Mouse (Mus musculus) urinary bladder, postnatal 14 days (tissue): ENCODE measurements around the gene Nr2c2ap.
A peak's percentile ranks its signal among the peaks of the same experiment; 100 is the strongest.

Experiments
- DNase-seq: peaks from one replicate; pipeline ENCODE4 v3.0.0; 2021; ENCODE audit warnings: low spot score

The Nr2c2ap gene

DNA sequence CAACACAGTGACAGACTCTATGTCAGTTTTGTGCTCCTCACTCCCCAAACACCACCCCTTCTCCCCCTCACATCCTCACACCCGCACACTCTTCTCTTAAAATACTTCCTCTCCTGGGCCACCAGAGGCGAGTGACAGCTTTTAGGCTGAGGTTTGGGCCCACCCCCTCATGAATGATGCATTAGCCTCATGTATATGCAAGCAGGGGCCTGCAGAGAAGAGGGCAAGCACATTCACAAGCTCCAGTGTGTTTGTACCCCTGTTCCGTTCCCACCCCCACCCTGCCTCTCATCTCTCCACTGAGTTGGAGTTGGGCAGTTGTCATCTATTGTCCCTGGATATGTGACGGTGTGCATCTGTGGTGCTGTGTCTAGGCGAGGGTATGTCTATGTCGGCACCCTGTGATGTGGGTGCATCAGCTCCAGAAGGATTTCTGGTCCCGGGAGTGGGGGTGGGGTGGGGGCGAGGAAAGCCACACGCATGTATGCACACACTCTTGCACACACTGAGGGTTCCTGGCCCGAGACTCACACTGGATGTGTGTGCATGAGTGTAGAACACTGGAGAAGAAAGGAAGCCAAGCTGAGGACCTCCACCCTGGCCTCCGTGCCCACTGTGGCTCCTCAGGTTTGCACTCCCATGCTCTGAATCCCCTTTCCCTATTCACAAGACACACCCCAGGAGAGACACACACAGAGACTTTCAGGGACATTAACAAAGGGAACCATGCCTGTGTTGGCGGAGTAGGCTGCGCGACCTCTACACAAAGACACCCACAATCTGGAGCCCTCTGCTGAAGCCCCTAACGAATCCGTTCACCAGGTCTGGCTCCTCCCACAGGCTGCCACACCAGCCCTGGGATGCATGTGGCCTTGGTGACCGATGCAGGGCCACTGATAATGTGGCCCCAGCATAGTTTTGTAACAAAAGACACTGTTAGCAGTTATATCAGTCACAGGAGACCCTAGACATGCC, 12.1 kb upstream of the Nr2c2ap start:
- no peak for DNase-seq

DNA sequence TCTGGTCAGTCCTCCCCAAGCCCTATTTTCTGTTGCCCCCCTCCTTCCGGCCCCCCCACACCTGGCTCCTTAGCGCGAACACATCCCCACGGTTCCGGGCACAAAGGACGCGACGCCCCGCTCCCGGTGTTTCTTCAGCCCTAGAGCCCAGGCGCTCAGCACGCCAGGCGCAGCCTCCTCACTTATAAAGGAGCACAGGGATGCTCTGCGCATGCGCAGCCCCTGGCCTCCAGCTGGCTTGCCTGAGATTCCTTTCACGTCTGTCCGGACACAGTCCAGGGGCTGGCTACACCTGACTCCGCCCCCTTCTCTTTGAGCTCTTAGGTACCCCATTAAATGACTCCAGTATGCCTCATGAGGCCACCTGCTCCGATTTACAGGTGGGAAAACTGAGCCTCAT, 10.5 kb upstream of the Nr2c2ap start, which contains the start of gene Ncan:
Ncan (minus strand) TSS at position 207 of the 400 bp plus-strand sequence.
- peak; percentile 52 for DNase-seq

DNA sequence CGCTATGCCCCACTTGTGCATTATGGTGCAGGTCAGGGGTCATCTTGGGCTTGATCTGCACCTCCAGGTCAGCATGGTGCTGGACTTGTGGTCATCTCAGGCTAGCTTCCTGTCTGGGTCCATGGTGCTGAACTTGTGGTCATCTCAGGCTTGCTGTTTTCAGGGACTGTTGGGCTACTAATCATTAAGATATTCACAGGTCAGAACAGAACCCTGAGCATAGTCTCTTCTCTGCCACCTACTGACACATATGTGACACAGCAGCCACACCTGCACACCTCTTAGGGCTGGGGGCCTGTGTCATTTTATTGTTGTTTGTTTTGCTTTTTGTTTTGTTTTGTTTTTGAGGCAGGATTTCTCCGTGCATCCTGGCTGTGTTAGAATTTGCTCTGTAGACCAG, 8.3 kb upstream of the Nr2c2ap start:
- no peak for DNase-seq

DNA sequence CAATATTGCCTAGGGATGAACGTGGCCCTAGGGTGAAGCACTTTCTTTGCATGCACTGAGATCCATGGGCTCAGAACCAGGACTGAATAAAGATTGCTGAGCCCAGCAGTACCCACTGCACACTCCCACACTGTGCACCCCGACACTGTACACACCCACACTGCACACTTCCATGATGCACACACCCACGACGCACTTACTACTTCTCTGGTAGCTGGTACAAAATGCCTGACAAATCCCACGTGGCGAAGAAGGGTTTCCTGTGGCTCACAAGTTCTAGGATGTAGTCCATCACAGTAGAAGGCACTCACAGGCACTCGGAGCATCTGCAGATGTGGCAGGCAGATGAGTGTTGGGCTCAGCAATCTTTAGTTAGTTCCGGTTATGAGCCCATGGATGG, 6.1 kb upstream of the Nr2c2ap start:
- DNase-seq, result no peak

DNA sequence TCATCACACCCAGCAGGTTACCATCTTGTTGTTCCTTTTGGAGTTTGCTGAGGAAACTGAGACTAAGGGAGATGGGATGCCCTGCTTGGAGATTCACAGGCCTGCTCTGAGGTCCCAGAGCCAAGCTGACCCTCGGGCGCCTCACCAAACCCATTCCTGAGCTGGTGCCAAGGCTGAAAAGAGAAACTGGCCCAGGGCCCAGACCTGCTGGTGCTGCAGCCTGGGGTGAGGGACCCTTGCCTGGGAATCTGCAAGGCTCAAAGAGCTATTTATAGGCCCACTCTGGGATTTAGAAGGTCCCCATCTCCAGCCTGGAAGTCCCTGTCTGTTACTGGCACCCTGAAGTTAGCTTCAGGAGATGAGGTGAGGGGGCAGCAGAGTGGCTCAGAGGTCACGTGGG, 2.7 kb upstream of the Nr2c2ap start:
- DNase-seq, result peak; percentile 30

DNA sequence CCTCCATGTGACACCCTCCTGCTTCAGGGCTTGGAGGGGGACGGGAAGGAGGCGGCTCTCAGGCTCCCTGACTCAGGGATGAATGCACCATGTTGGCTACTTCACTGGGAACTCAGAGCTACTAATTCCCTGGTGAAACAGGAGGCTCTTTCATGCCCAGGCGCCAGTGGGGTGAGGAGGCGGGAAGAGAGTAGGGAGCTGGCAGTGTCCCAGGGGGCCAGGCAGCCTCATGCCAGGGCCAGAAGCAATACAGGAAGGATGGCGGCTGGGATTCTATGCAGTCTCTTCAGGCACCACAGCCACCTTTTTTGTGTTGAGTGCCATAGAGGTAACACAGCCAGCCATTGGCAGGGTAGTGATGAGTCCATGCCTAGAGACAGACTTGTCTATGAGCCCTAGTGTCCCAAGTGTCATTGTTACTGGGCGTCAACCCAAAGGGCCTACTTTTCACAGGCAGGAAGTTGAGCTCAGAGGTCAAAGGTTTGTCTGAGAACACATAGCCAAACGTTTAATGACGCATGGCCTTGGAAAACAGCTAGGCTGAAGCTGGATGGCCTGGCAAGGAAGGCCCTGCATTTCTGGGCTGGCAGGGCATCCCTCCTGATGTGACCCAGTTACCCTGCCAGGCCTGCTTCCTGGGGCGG, 1.7 kb upstream of the Nr2c2ap start:
- DNase-seq, result peak; percentile 12

DNA sequence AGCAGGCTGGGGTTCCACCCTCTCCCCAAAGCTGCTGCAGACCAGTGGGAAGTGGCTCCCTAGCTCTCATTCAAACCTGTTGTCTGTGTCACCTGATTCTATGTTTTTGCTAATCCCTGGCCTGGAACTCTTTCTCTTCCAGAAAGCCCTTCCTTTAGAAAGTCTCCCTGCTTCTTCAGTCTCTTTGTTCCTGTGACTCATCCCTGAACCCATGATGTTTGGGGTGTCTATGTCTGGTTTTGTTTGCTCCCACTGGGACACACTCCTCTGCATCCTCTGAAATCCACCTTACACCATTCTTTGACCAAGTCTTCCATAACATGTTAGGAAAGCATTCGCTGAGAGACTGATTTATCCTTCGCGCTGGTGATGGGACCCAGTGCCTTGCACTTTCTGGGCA, 1.1 kb upstream of the Nr2c2ap start:
- DNase-seq, result no peak

DNA sequence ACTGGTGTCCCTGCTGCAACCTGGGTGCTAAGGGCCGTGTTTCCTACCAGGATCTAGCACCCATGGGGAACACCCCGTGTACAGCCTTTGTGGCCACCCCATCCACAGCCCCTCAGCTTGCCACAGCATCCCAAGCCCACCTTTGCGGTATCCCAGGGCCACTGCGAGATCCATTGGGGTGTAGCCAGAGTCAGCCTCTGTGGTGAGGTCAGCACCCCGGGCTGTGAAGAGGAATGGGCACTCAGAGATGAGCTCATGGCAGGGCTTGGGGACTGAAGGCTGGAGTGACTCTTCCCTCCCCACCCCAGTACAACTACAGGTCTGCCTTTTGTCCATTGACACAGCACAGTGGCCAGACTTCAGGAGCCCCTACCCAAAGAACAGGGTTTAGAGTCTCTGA, 3.0 kb downstream of the Nr2c2ap start:
- no peak for DNase-seq

DNA sequence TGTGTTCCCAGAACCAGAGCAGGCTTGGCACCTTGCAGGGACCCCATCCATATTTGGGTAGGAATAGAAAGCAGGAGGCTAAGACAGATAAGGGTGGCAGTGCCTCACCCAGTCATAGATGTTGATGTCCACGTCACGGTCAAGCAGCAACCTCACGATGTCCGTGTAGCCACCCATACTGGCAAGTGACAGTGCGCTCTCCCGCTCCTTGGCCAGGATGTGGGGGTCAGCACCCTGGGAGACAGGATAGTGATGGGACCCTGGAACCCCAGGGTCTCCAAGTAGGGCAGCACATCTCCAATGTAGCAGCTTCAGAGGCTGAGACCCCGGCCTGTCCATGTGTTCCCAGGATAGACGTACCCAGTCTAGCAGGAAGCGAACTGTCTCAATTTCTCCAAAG, 3.8 kb downstream of the Nr2c2ap start:
- DNase-seq, result no peak

DNA sequence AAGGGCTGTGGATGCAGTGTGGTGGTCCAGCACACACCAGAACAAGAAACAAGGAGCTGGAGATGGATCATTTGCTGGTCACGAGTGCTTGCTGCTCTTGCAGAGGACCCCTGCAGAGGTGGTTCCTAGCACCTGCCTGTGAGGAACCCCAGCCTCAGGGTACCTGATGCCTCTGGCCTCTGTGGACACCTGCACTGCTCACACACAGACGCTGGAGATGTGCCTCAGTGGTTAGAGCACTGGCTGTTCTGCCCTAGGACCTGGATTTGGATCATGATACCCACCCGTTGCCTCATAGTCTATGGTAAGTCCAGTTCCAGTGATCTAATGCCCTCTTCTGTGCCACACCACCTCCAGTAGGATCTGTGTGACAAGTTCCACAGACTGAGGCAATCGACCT, 5.5 kb downstream of the Nr2c2ap start:
- no peak for DNase-seq

DNA sequence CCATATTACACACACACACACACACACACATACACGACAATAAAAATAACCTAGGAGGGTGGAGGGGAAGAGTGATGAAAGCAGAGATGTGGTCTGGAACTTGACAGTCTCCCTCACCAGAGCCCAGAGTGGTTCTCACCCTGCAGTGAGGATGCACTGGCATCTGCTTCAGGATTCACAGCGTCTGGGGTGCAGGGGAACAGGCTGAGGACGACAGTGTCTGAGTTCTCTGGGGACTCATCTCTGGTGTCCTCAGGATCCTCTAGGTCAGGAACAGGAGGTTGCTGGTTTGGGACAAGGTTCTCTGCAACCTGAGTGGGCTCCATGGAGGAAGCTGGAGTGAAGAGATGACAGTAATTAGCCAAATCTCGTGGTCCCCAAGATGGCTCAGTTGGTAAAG, 6.8 kb downstream of the Nr2c2ap start:
- no peak for DNase-seq

DNA sequence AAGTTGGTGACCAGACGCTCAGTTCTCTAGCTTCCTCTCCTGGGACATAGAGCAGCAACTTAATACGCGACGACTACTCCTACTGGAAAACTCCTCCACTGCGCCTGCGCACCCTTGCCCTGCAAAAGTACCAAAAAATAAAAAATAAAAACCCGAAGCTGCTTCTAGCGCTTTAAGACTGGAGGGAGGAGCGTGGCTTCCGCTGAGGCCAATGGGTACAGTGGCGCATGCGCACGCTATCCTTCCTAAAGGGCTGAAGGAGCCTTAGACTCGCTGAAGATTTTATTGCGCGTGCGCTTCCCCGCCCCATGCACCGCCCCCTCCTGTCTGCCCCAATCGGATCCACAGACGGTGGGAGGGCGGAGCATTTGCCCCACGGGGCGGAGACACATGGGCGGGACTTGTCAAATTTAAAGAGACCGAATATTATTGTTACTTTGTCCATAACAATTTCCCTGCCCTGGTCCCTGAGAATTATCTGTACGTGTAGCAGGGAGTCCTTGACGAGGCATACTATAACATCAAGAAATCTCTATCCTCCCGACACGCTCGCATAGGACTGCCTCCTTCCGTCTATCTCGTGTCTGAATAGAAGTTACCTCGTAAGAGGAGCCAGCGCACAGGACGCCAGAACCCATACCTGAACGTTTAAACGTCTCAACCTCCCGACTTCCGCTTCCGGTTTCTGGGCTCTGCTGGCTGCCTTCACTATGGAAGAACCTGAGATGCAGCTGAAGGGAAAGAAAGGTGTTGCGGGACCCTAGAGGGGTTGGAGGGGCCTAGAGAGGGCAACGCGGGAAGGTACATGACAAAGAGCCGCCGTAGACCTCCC, 8.1 kb downstream of the Nr2c2ap start, which contains the start of the genes Rfxank, Borcs8 and Mef2b:
Rfxank (minus strand) TSS at position 129 of the 832 bp plus-strand sequence.
Borcs8 (plus strand) TSS at position 474 of the 832 bp plus-strand sequence.
Mef2b (plus strand) TSS at position 686 of the 832 bp plus-strand sequence.
- peak; percentile 99 for DNase-seq

DNA sequence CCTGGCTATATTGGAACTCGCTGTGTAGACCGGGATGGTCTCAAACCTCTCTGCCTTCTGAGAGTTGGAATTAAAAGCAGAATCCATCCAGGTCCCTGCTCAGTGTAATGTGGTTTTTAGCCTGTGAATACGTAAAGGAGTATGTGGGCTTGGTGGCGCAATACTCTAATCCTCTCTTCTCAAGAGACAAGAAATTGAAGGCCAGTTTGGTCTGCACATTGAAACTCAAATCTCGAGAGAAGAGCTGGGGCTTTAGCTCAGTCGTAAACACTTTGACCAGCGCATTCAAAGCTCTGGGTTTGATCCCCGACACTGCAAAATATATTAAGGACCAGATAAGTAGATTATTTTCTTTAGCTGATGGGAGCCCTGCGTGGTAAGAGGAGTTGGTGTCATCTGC, 8.8 kb downstream of the Nr2c2ap start:
- no peak for DNase-seq

DNA sequence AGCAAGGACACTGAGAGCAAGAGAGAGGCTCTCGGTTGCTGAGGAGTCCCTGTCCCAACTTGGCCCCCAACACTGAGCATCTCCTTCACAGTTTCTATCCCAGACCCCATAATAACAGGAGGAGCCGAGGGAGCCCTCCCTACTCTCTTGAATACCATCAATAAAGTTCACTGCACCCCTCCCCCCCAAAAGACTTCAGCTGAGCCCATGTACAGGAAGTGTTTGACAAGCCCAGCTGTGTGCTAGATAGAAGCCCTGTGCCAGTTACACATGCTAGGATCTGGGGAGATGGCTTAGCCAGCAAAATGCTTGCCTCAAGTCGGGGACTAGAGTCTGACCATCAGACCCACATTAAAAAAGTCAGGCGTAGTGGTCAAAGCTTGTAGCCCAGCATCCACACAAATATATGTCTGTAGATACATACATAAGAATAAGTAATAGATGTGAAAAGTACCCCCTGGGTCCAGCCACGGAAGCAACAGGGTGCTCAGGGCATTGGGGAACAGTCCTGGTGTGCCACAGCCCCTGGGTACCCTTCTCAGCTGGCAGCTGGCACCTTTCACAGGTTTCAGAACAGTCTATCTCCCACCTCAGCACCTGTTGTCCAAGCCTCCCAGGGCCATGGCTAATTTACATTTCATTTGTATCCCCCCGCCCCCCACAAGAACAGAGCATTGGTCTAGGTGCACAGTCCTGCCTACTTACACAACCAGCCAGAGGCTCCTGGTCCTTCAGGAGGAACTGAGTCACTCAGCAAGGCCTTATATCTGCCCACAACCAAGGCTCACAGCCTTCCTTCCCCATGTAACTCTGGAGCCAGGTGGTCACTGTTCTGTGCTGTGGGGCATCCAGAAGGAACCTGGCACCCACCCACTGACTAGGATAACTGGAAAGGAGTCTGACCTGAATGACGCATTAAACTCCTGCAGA, 16.8 kb downstream of the Nr2c2ap start:
- DNase-seq, result no peak

DNA sequence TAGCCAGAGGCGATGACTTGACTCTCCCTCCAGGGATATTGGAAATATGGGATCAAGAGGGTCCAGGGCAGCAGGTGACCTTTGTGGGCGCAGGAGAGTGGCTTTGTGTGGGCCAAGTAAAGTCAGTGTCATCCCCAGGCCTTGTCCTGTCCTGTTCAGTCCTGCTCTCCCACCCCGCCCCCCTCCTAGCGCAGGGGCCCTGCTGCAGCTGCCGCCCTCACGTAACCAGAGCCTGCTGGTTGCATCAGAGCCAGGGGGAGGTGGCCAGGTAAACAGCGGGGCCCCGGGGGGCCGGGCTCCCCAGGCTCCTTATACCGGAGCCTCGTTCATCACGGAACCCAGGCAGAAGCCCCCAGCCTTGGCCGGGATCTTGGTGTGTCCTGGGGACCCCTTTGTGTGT, 19.0 kb downstream of the Nr2c2ap start:
- DNase-seq, result no peak

DNA sequence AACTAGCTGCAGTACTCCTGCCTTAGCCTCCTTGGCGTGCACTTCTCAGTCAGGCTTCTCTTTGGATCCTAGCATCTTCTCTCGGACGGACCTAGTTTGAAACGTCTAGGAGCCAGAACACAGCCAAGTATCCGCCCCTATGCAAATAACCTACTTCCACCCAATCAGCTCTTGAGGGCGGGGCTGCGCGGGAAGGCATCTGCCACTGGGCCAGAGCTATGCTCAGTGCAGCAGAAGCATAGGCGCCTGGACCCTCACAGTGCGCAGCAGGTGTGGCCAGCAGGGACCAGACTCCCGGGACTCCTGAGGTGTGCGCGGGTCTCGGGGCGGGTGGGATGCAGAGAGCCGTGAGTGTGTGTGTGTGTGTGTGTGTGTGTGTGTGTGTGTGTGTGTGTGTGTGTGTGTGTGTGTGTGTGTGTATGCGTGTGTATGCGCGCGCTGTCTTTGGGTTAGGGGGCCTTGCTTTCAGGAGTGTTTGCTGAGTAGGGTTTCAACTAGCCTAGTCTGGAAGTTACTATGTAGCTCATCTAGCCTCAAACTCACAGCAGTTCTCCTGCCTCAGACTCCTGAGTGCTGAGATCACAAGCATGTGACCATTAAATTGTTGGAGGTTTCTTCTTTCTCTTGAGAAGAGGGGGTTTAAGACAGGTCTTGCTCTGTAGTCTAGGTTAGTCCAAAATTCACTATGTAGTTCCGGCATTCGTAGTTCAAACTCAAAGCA, 21.6 kb downstream of the Nr2c2ap start:
- peak; percentile 80 for DNase-seq

DNA sequence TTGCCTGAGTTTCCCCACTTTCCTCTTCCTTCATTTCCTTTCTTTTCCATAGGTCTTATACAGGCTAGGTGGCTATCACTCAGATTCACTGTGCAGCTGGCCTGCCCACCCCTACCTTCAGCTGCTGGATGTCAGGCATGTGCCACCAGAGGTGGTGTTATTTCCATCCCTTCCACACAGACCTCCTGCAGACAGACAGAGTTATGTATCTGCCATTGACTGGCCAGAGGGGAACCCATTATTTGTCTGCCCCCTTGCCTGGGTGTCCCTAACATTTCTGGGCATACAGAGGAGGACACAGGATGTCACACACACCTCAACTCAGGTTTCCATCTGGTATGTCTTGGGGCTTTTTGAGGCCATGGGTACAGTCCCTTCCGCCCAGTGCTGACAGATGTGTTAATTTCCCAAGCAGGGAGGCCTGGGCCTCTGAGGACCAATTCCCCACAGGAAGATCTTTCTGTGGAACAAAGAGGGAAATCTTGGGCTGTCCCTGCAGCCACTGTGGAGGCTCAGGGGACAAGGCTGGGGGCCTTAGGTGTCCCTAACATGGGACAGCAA, 26.2 kb downstream of the Nr2c2ap start:
- no peak for DNase-seq

DNA sequence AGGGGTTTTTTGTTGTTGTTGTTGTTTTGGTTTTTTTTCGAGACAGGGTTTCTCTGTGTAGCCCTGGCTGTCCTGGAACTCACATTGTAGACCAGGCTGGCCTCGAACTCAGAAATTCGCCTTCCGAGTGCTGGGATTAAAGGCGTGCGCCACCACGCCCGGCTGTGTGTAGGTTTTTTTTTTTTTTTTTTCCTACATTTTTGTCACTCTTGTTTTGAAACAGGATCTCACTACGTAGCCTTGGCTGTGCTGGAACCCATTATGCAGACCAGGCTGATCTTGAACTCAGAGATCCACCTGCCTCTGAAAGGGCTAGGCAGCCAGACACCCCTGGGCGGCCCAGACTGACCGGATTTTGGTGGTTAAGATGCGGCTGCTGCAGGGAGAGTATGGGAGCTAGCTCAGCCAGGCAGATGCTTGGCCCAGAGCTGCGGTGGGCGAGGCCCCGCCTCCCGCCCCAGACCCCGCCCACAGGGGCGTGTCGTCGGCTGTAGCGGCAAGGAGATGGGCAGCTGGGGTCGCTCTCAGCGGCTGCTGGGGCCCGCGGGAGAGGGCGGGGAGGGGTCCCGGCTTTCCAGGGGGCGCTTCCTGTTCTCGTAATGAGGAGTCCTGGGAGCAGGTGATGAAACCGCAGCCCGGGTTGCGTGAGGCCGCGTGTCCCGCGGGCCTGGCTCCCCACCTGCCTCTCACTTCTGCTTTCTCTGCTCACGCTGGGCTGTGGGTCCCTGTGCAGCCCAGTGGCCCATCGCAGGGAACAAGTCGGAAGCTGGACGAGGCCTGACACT, 27.1 kb downstream of the Nr2c2ap start:
- DNase-seq, result peak; percentile 68

DNA sequence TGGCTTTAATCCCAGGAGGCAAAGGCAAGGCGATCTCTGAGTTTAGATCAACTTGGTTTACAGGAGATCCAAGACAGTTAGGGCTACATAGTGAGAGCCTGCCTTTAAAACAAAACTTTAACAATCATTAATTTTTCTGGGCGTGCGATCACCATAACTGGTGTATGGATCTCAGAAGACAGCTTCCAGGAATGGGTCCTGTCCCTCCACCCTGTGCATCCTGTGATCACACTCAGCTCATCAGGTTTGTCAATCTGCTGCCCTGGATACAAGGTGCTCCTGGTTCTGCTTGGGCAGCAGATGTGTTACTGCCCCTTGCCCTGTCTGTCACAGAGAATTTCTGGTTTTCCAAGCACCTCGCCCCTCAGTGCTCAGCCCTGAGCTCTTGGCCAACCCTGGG, 28.1 kb downstream of the Nr2c2ap start:
- DNase-seq, result no peak
